In genomic region chr6:58856494-58856893, GRCm38 (mm10) we compare ENCODE assay signal across 15 mouse cellular contexts. TPM values are rescaled to one million over a fixed set of nuclear protein-coding genes. Genes with fewer than 3 reads are reported as not detected.
A peak's percentile ranks its signal among the peaks of the same experiment; 100 is the strongest.
DNase-seq lines count a peak whose midpoint lies in the region; ATAC-seq lines count a peak whose summit lies in the region.
"Had no signal": no experiment of that assay in that cellular context is flagged by ENCODE, and none has a peak within 500 bp of the region (broad histone marks: within the 10 kb centered on the region; RNA-seq: fewer than 3 reads in every experiment).

No protein-coding gene starts in this region.

- no peak for DNase-seq in cerebellum, adult 8-10 months
- peak; percentile 14 for DNase-seq in gastrocnemius, postnatal 14 days
- DNase-seq in gastrocnemius, postnatal 25 days: no peak
- DNase-seq in left cerebral cortex, postnatal 4 days: peak; percentile 75
- no peak for DNase-seq in left cerebral cortex, postnatal 14 days (ENCODE audit: low spot score in 2 of 2)
- DNase-seq in heart, postnatal 10 days: peak; percentile 29 to 71
- DNase-seq in kidney, postnatal 14 days: no peak
- DNase-seq: adrenal gland, adult 8-10 months; kidney, adult 9 months; lung, adult 18-20 months; thymus, adult 2 months had no signal

- ATAC-seq in cerebellum, adult (ENCODE audit: insufficient number of reproducible peaks, low FRiP score, low TSS enrichment): 0 out of 2 replicates have a peak, but pooled peaks have one; percentile 46
- ATAC-seq: inflammation-experienced regulatory T-cells, adult 6 months had no signal

- intact Hi-C loops in gastrocnemius, postnatal 14 days (cut with DNase I; ENCODE audit: low total_unique reads): no loop called here
- intact Hi-C loops in left cerebral cortex, postnatal 4 days (cut with DNase I): no loop called here
- intact Hi-C loops in left cerebral cortex, postnatal 14 days (cut with DNase I): no loop called here
- intact Hi-C loops in heart, postnatal 10 days (cut with DNase I): no loop called here

RNA-seq across cellular contexts. Expression of gene Herc3, which starts 25.2 kb away (rescaled TPM):
- total RNA-seq in gastrocnemius, postnatal 14 days (2021): 10 to 100 TPM; 50.8 to 58.8 TPM
- 10 to 100 TPM; 30.2 to 51.7 TPM for total RNA-seq in gastrocnemius, postnatal 25 days (2021)
- 100 to 1,000 TPM; 136 to 139 TPM for total RNA-seq in left cerebral cortex, postnatal 4 days (2021)
- total RNA-seq in left cerebral cortex, postnatal 14 days (2021): 100 to 1,000 TPM; 324 to 375 TPM
- total RNA-seq in heart, postnatal 10 days (2021): 100 to 1,000 TPM in 1 of 2 experiments, 10 to 100 TPM in 1; 93.1 to 102 TPM

RNA-seq across cellular contexts. Expression of gene Nap1l5, which starts 50.4 kb away (rescaled TPM):
- total RNA-seq in gastrocnemius, postnatal 14 days (2021): under 1 TPM; 0.16 to 0.18 TPM
- total RNA-seq in gastrocnemius, postnatal 25 days (2021): under 1 TPM; 0.15 to 0.24 TPM
- total RNA-seq in left cerebral cortex, postnatal 4 days (2021): 10 to 100 TPM; 53.5 to 90.9 TPM
- total RNA-seq in left cerebral cortex, postnatal 14 days (2021): 100 to 1,000 TPM; 236 to 310 TPM
- total RNA-seq in heart, postnatal 10 days (2021): under 1 TPM; 0.30 to 0.62 TPM
- total RNA-seq: common myeloid progenitor, adult 5-6 weeks; hematopoietic stem cell, adult 5-6 weeks had no signal

Comparison
In these comparisons a context has a peak if more than half of its experiments do, and no peak if none do; other contexts are left out.
1. DNase-seq: peak in gastrocnemius, postnatal 14 days (single experiment), left cerebral cortex, postnatal 4 days (single experiment) and heart, postnatal 10 days (2 of 2); none in cerebellum, adult 8-10 months (single experiment), gastrocnemius, postnatal 25 days (single experiment), left cerebral cortex, postnatal 14 days (0 of 2) and kidney, postnatal 14 days (single experiment).
2. RNA of gene Nap1l5, which starts 50.4 kb away (total RNA-seq): 236 to 310 TPM in left cerebral cortex, postnatal 14 days and 53.5 to 90.9 TPM in left cerebral cortex, postnatal 4 days; 0.30 to 0.62 TPM in heart, postnatal 10 days, 0.15 to 0.24 TPM in gastrocnemius, postnatal 25 days and 0.16 to 0.18 TPM in gastrocnemius, postnatal 14 days; every median in the first group is over 10 times any median in the second.